13 mouse cellular contexts compared by ENCODE assay signal in genomic region chr4:107249471-107249870, GRCm38 (mm10). TPM values are rescaled to one million over a fixed set of nuclear protein-coding genes. Genes with fewer than 3 reads are reported as not detected.
DNase-seq lines count a peak whose midpoint lies in the region; ATAC-seq and TF ChIP-seq lines count a peak whose summit lies in the region.
"Had no signal": no experiment of that assay in that cellular context is flagged by ENCODE, and none has a peak within 500 bp of the region (broad histone marks: within the 10 kb centered on the region; RNA-seq: fewer than 3 reads in every experiment).

No protein-coding gene starts in this region.

- H3K27me3 ChIP-seq in heart, embryonic 11.5 days (ENCODE audit: control insufficient read depth, insufficient read depth, low read length): no peaks in the 10 kb centered on the region
- no peaks in the 10 kb centered on the region for H3K27me3 ChIP-seq in midbrain, embryonic 13.5 days
- H3K27me3 ChIP-seq in midbrain, postnatal 0 days (ENCODE audit: insufficient read depth, low read length): no peaks in the 10 kb centered on the region
- no peaks in the 10 kb centered on the region for H3K27me3 ChIP-seq in lung, postnatal 0 days (replicated peaks; ENCODE audit: insufficient read depth, low read length)
- H3K27me3 ChIP-seq: hindbrain, embryonic 12.5 days; limb, embryonic 12.5 days; midbrain, embryonic 15.5 days had no signal

- no peak for TF ChIP-seq EP300 in lung, postnatal 0 days (IDR thresholded peaks at IDR 0.05)

- peak overlapping the region; percentile 35 for H3K4me2 ChIP-seq in heart, embryonic 11.5 days
- peak overlapping the region; percentile 5; the same call in 1 of the 2 replicates for H3K4me2 ChIP-seq in midbrain, embryonic 13.5 days (replicated peaks)
- no peak overlapping the region for H3K4me2 ChIP-seq in midbrain, postnatal 0 days (ENCODE audit: low read depth, low read length, poor library complexity, severe bottlenecking)
- no peak overlapping the region for H3K4me2 ChIP-seq in lung, postnatal 0 days (replicated peaks; ENCODE audit: low read depth, low read length)
- H3K4me2 ChIP-seq: hindbrain, embryonic 12.5 days; limb, embryonic 12.5 days; midbrain, embryonic 15.5 days had no signal

- no peak for DNase-seq in heart, postnatal 36 days
- no peak for DNase-seq in midbrain, postnatal 0 days (ENCODE audit: low spot score)
- peak; percentile 74 for DNase-seq in lung, postnatal 0 days (ENCODE audit: low spot score)
- peak; percentile 76 for DNase-seq in thymus, postnatal 25 days
- no peak for DNase-seq in frontal cortex, postnatal 14 days (ENCODE audit: low spot score in 2 of 2)
- DNase-seq: cerebellum, adult 18-20 months; kidney, postnatal 4 days had no signal

- TF ChIP-seq CTCF in midbrain, postnatal 0 days (IDR thresholded peaks at IDR 0.05): no peak
- no peak for TF ChIP-seq CTCF in lung, postnatal 0 days (IDR thresholded peaks at IDR 0.05)

- H3K27ac ChIP-seq in heart, embryonic 11.5 days (ENCODE audit: low read depth, low read length): no peak overlapping the region; the same call in 1 of the 2 replicates
- H3K27ac ChIP-seq in midbrain, embryonic 13.5 days: peak overlapping the region; percentile 36; the same call in 1 of the 2 replicates
- no peak overlapping the region for H3K27ac ChIP-seq in midbrain, postnatal 0 days (ENCODE audit: low read depth, low read length)
- H3K27ac ChIP-seq in lung, postnatal 0 days (ENCODE audit: low read length): no peak overlapping the region
- H3K27ac ChIP-seq: hindbrain, embryonic 12.5 days; limb, embryonic 12.5 days; midbrain, embryonic 15.5 days had no signal

- H3K36me3 ChIP-seq in heart, embryonic 11.5 days (ENCODE audit: control insufficient read depth, insufficient read depth, low read length): no peaks in the 10 kb centered on the region
- H3K36me3 ChIP-seq in midbrain, embryonic 13.5 days: peaks cover 8% of the 10 kb centered on the region; the same call in 1 of the 2 replicates
- H3K36me3 ChIP-seq in midbrain, postnatal 0 days (ENCODE audit: insufficient read depth, low read length): 0 out of 2 replicates have a peak, but pooled peaks cover 4% of the 10 kb centered on the region
- H3K36me3 ChIP-seq in lung, postnatal 0 days (ENCODE audit: insufficient read depth, low read length): no peaks in the 10 kb centered on the region
- H3K36me3 ChIP-seq: midbrain, embryonic 15.5 days had no signal

- no peak overlapping the region for H3K4me3 ChIP-seq in heart, embryonic 11.5 days (ENCODE audit: low read depth, low read length)
- H3K4me3 ChIP-seq in midbrain, embryonic 13.5 days (replicated peaks): no peak overlapping the region
- H3K4me3 ChIP-seq in midbrain, postnatal 0 days (ENCODE audit: low read depth, low read length): no peak overlapping the region
- H3K4me3 ChIP-seq in lung, postnatal 0 days (ENCODE audit: low read depth, low read length): no peak overlapping the region
- H3K4me3 ChIP-seq: hindbrain, embryonic 12.5 days; limb, embryonic 12.5 days; midbrain, embryonic 15.5 days had no signal

- no peaks in the 10 kb centered on the region for H3K9me3 ChIP-seq in heart, embryonic 11.5 days (replicated peaks; ENCODE audit: control insufficient read depth, low read length)
- H3K9me3 ChIP-seq in midbrain, embryonic 13.5 days: no peaks in the 10 kb centered on the region
- H3K9me3 ChIP-seq in midbrain, postnatal 0 days (ENCODE audit: low read length): no peaks in the 10 kb centered on the region
- no peaks in the 10 kb centered on the region for H3K9me3 ChIP-seq in lung, postnatal 0 days (ENCODE audit: low read length)
- H3K9me3 ChIP-seq: hindbrain, embryonic 12.5 days; limb, embryonic 12.5 days; midbrain, embryonic 15.5 days had no signal

- ATAC-seq in heart, embryonic 11.5 days (replicated peaks; ENCODE audit: insufficient number of reproducible peaks, low FRiP score, low TSS enrichment): no peak
- no peak for ATAC-seq in midbrain, embryonic 13.5 days
- ATAC-seq in midbrain, postnatal 0 days (ENCODE audit: low FRiP score): no peak
- ATAC-seq in lung, postnatal 0 days: 0 out of 2 replicates have a peak, but pooled peaks have one; percentile 2
- ATAC-seq: midbrain, embryonic 15.5 days had no signal

- 20% methylated on average over 2 of the region's 2 CpGs for WGBS in heart, embryonic 11.5 days (ENCODE audit: insufficient replicate concordance)
- 45% methylated on average over 2 of the region's 2 CpGs for WGBS in midbrain, embryonic 13.5 days
- 30% methylated on average over 2 of the region's 2 CpGs for WGBS in midbrain, postnatal 0 days
- 29% methylated on average over 2 of the region's 2 CpGs for WGBS in lung, postnatal 0 days

- peaks cover 50% of the 10 kb centered on the region for H3K4me1 ChIP-seq in heart, embryonic 11.5 days (ENCODE audit: control insufficient read depth, insufficient read depth, low read length)
- H3K4me1 ChIP-seq in midbrain, embryonic 13.5 days (replicated peaks): peaks cover 35% of the 10 kb centered on the region
- H3K4me1 ChIP-seq in midbrain, postnatal 0 days (ENCODE audit: insufficient read depth, low read length): peaks cover 5% of the 10 kb centered on the region; the same call in 1 of the 2 replicates
- peaks cover 18% of the 10 kb centered on the region for H3K4me1 ChIP-seq in lung, postnatal 0 days (ENCODE audit: insufficient read depth, low read depth, low read length)

- H3K9ac ChIP-seq in heart, embryonic 11.5 days (ENCODE audit: low read depth, low read length): no peak overlapping the region
- no peak overlapping the region for H3K9ac ChIP-seq in midbrain, embryonic 13.5 days (replicated peaks)
- H3K9ac ChIP-seq in midbrain, postnatal 0 days (replicated peaks; ENCODE audit: low read length, poor library complexity, severe bottlenecking): no peak overlapping the region
- H3K9ac ChIP-seq in lung, postnatal 0 days (replicated peaks; ENCODE audit: low read depth): no peak overlapping the region
- H3K9ac ChIP-seq: hindbrain, embryonic 12.5 days; limb, embryonic 12.5 days; midbrain, embryonic 15.5 days had no signal

- intact Hi-C loops in heart, postnatal 36 days (cut with DNase I): no loop called here

RNA-seq across cellular contexts. Expression of gene Lrrc42, which starts 3.9 kb away (rescaled TPM):
- polyA plus RNA-seq in heart, embryonic 11.5 days (2014; fragmentation: Nextera tagmentation; extraction: Ambion mirVana): 70.4 and 79.3 TPM in 2 replicates
- total RNA-seq in heart, postnatal 36 days (2021): 10 to 100 TPM; 12.5 to 13.5 TPM
- polyA plus RNA-seq in midbrain, embryonic 13.5 days (2015; fragmentation: Nextera tagmentation; extraction: Ambion mirVana): 54.9 and 56.5 TPM in 2 replicates
- 15.0 and 16.3 TPM in 2 replicates for total RNA-seq in midbrain, postnatal 0 days (2014; rRNA removed)
- 35.5 and 36.3 TPM in 2 replicates for polyA plus RNA-seq in midbrain, postnatal 0 days (2015; fragmentation: Nextera tagmentation; extraction: Ambion mirVana)
- polyA plus RNA-seq in lung, postnatal 0 days (2015; fragmentation: Nextera tagmentation; extraction: Ambion mirVana): 37.8 and 41.3 TPM in 2 replicates

RNA-seq across cellular contexts. Expression of gene Hspb11, which starts 3.9 kb away (rescaled TPM):
- 35.1 and 38.7 TPM in 2 replicates for polyA plus RNA-seq in heart, embryonic 11.5 days (2014; fragmentation: Nextera tagmentation; extraction: Ambion mirVana)
- 10 to 100 TPM; 13.3 to 13.8 TPM for total RNA-seq in heart, postnatal 36 days (2021)
- 34.9 and 39.6 TPM in 2 replicates for polyA plus RNA-seq in midbrain, embryonic 13.5 days (2015; fragmentation: Nextera tagmentation; extraction: Ambion mirVana)
- total RNA-seq in midbrain, postnatal 0 days (2014; rRNA removed): 10.6 and 12.8 TPM in 2 replicates
- 29.7 and 33.2 TPM in 2 replicates for polyA plus RNA-seq in midbrain, postnatal 0 days (2015; fragmentation: Nextera tagmentation; extraction: Ambion mirVana)
- 44.6 and 51.3 TPM in 2 replicates for polyA plus RNA-seq in lung, postnatal 0 days (2015; fragmentation: Nextera tagmentation; extraction: Ambion mirVana)

RNA-seq across cellular contexts. Expression of gene Ldlrad1, which starts 40.5 kb away (rescaled TPM):
- not detected in 2 replicates for polyA plus RNA-seq in heart, embryonic 11.5 days (2014; fragmentation: Nextera tagmentation; extraction: Ambion mirVana)
- not detected for total RNA-seq in heart, postnatal 36 days (2021)
- polyA plus RNA-seq in midbrain, embryonic 13.5 days (2015; fragmentation: Nextera tagmentation; extraction: Ambion mirVana): not detected in 2 replicates
- total RNA-seq in midbrain, postnatal 0 days (2014; rRNA removed): not detected in 2 replicates
- not detected in 2 replicates for polyA plus RNA-seq in midbrain, postnatal 0 days (2015; fragmentation: Nextera tagmentation; extraction: Ambion mirVana)
- polyA plus RNA-seq in lung, postnatal 0 days (2015; fragmentation: Nextera tagmentation; extraction: Ambion mirVana): 3.5 and 3.8 TPM in 2 replicates
- total RNA-seq: ES-E14 had no signal
- polyA plus RNA-seq: hindbrain, embryonic 12.5 days; limb, embryonic 12.5 days; midbrain, embryonic 15.5 days had no signal

RNA-seq across cellular contexts. Expression of gene Dio1, which starts 57.5 kb away (rescaled TPM):
- not detected in 2 replicates for polyA plus RNA-seq in heart, embryonic 11.5 days (2014; fragmentation: Nextera tagmentation; extraction: Ambion mirVana)
- total RNA-seq in heart, postnatal 36 days (2021): not detected
- polyA plus RNA-seq in midbrain, embryonic 13.5 days (2015; fragmentation: Nextera tagmentation; extraction: Ambion mirVana): 0.13 TPM in 1 of 2 replicates, not detected in the other
- not detected in 2 replicates for total RNA-seq in midbrain, postnatal 0 days (2014; rRNA removed)
- polyA plus RNA-seq in midbrain, postnatal 0 days (2015; fragmentation: Nextera tagmentation; extraction: Ambion mirVana): not detected in 2 replicates
- polyA plus RNA-seq in lung, postnatal 0 days (2015; fragmentation: Nextera tagmentation; extraction: Ambion mirVana): 0.33 and 0.82 TPM in 2 replicates
- total RNA-seq: ES-E14 had no signal
- polyA plus RNA-seq: hindbrain, embryonic 12.5 days; limb, embryonic 12.5 days; midbrain, embryonic 15.5 days had no signal

Comparison
In these comparisons a context has a peak if more than half of its experiments do, and no peak if none do; other contexts are left out.
1. H3K4me2 ChIP-seq: peak in heart, embryonic 11.5 days (single experiment) and midbrain, embryonic 13.5 days (single experiment); none in midbrain, postnatal 0 days (single experiment) and lung, postnatal 0 days (single experiment).
2. DNase-seq: peak in lung, postnatal 0 days (single experiment) and thymus, postnatal 25 days (single experiment); none in heart, postnatal 36 days (0 of 2), midbrain, postnatal 0 days (single experiment) and frontal cortex, postnatal 14 days (0 of 2).